Mouse (Mus musculus) MEL (cell line): ENCODE data around the gene Grn. TPM values are rescaled to one million over a fixed set of nuclear protein-coding genes. Genes with fewer than 3 reads are reported as not detected.

Source experiments
- DNase-seq: peaks from one replicate; pipeline ENCODE4 v3.0.0; 2011; ENCODE audit warnings: low read depth, low spot score
- H3K27ac ChIP-seq: 2 replicates; pipeline ENCODE4 v1.5.1; 2012; ENCODE audit warnings: low read depth, mild to moderate bottlenecking, control low read depth, low read length, moderate library complexity; ENCODE audit not compliant: control insufficient read depth
- H3K27me3 ChIP-seq, 2 experiments: fragments of 150-350 bp in 1 of 2; sonication (generic) in 1 of 2; 2 replicates each; pipeline ENCODE4 v1.6.1; 2012; ENCODE audit warnings: low read length in 2 of 2, mild to moderate bottlenecking in 2 of 2, improper control_type of control experiment in 1 of 2, moderate library complexity in 1 of 2; ENCODE audit not compliant: insufficient read depth in 2 of 2, control insufficient read depth in 1 of 2
- H3K36me3 ChIP-seq, 2 experiments: 2 replicates each; pipeline ENCODE4 v1.6.1; 2012 to 2014; ENCODE audit warnings: low read length in 2 of 2, improper control_type of control experiment in 1 of 2, inconsistent platforms in 1 of 2, mild to moderate bottlenecking in 1 of 2; ENCODE audit not compliant: insufficient read depth in 2 of 2, control insufficient read depth in 1 of 2
- H3K4me1 ChIP-seq, 2 experiments: fragments of 150-350 bp in 1 of 2; sonication (generic) in 1 of 2; 2 replicates each; pipeline ENCODE4 v1.6.1; 2012; ENCODE audit warnings: low read length in 2 of 2, improper control_type of control experiment in 1 of 2, mild to moderate bottlenecking in 1 of 2; ENCODE audit not compliant: insufficient read depth in 2 of 2, control insufficient read depth in 1 of 2
- H3K4me3 ChIP-seq, 2 experiments: fragments of 150-350 bp in 1 of 2; sonication (generic) in 1 of 2; 2 replicates each; pipeline ENCODE4 v1.5.1; 2012; ENCODE audit warnings: low read depth in 2 of 2, low read length in 2 of 2, mild to moderate bottlenecking in 2 of 2, moderate library complexity in 2 of 2, control low read depth in 1 of 2, improper control_type of control experiment in 1 of 2; ENCODE audit not compliant: control insufficient read depth in 1 of 2, insufficient read depth in 1 of 2
- H3K79me2 ChIP-seq: 2 replicates; pipeline ENCODE4 v1.6.1; 2012; ENCODE audit warnings: mild to moderate bottlenecking, low read length, moderate library complexity; ENCODE audit not compliant: control insufficient read depth, poor library complexity, insufficient read depth
- H3K9ac ChIP-seq: 2 replicates; pipeline ENCODE4 v1.6.1; 2012; ENCODE audit warnings: low read depth, mild to moderate bottlenecking, control low read depth, low read length, moderate library complexity; ENCODE audit not compliant: control insufficient read depth, poor library complexity, severe bottlenecking
- H3K9me3 ChIP-seq: fragments of 150-350 bp; sonication (generic); replicated peaks from 2 replicates; pipeline ENCODE4 v1.6.1; 2012; ENCODE audit warnings: mild to moderate bottlenecking, low read length, improper control_type of control experiment, moderate library complexity; ENCODE audit not compliant: insufficient read depth
- E2F4 ChIP-seq: IDR thresholded peaks from 2 replicates; pipeline ENCODE4 v1.6.1; 2011; ENCODE audit warnings: low read depth, low read length, improper control_type of control experiment, borderline replicate concordance
- EP300 ChIP-seq, 2 experiments: IDR thresholded peaks; 2 replicates each; pipeline ENCODE4 v1.6.1; 2011; ENCODE audit warnings: improper control_type of control experiment in 2 of 2, low read length in 2 of 2, low read depth in 1 of 2, mild to moderate bottlenecking in 1 of 2
- ETS1 ChIP-seq: IDR thresholded peaks from 2 replicates; pipeline ENCODE4 v1.6.1; 2012; ENCODE audit warnings: low read depth, mild to moderate bottlenecking, inconsistent platforms, low read length, improper control_type of control experiment, moderate library complexity
- HCFC1 ChIP-seq: IDR thresholded peaks from 2 replicates; pipeline ENCODE4 v1.6.1; 2012; ENCODE audit warnings: low read depth, mild to moderate bottlenecking, inconsistent platforms, low read length, improper control_type of control experiment, moderate library complexity
- JUND ChIP-seq: IDR thresholded peaks from 2 replicates; pipeline ENCODE4 v1.6.1; 2011; ENCODE audit warnings: low read depth, mild to moderate bottlenecking, improper control_type of control experiment, low read length
- KAT2A ChIP-seq: conservative IDR thresholded peaks from 2 replicates; pipeline ENCODE4 v1.6.1; 2012; ENCODE audit warnings: low read depth, low read length, improper control_type of control experiment, inconsistent platforms
- MAX ChIP-seq: IDR thresholded peaks from 2 replicates; pipeline ENCODE4 v1.6.1; 2011; ENCODE audit warnings: low read length, improper control_type of control experiment
- MAZ ChIP-seq: IDR thresholded peaks from 2 replicates; pipeline ENCODE4 v1.6.1; 2012; ENCODE audit warnings: low read depth, mild to moderate bottlenecking, inconsistent platforms, low read length, improper control_type of control experiment
- MXI1 ChIP-seq: IDR thresholded peaks from 2 replicates; pipeline ENCODE4 v1.6.1; 2011; ENCODE audit warnings: mild to moderate bottlenecking, low read depth, low read length, improper control_type of control experiment
- POLR2A ChIP-seq, 2 experiments: IDR thresholded peaks; 2 replicates each; pipeline ENCODE4 v1.6.1; 2011 to 2012; ENCODE audit warnings: low read length in 2 of 2, mild to moderate bottlenecking in 2 of 2, control low read depth in 1 of 2, improper control_type of control experiment in 1 of 2, low read depth in 1 of 2, moderate library complexity in 1 of 2; ENCODE audit not compliant: control insufficient read depth in 1 of 2, insufficient read depth in 1 of 2, poor library complexity in 1 of 2
- POLR2AphosphoS2 ChIP-seq: IDR thresholded peaks from 2 replicates; pipeline ENCODE4 v1.6.1; 2011; ENCODE audit warnings: low read length, improper control_type of control experiment
- RAD21 ChIP-seq: IDR thresholded peaks from 2 replicates; pipeline ENCODE4 v1.6.1; 2011; ENCODE audit warnings: mild to moderate bottlenecking, low read depth, low read length, improper control_type of control experiment
- RCOR1 ChIP-seq: IDR thresholded peaks from 2 replicates; pipeline ENCODE4 v1.6.1; 2012; ENCODE audit warnings: low read depth, mild to moderate bottlenecking, inconsistent platforms, low read length, improper control_type of control experiment
- SIN3A ChIP-seq: IDR thresholded peaks from 2 replicates; pipeline ENCODE4 v1.6.1; 2012; ENCODE audit warnings: low read length, improper control_type of control experiment, inconsistent platforms
- SMC3 ChIP-seq: IDR thresholded peaks from 2 replicates; pipeline ENCODE4 v1.6.1; 2011; ENCODE audit warnings: low read depth, low read length, improper control_type of control experiment
- TBP ChIP-seq: IDR thresholded peaks from 2 replicates; pipeline ENCODE4 v1.8.0; 2011; ENCODE audit warnings: low read depth, low read length, improper control_type of control experiment
- TCF12 ChIP-seq: IDR thresholded peaks from 2 replicates; pipeline ENCODE4 v1.6.1; 2014; ENCODE audit warnings: low read depth, mild to moderate bottlenecking, inconsistent platforms, low read length, improper control_type of control experiment, moderate library complexity
- USF1 ChIP-seq: IDR thresholded peaks from 2 replicates; pipeline ENCODE4 v1.6.1; 2014; ENCODE audit warnings: low read depth, mild to moderate bottlenecking, inconsistent platforms, low read length, improper control_type of control experiment, moderate library complexity
- ZC3H11A ChIP-seq: IDR thresholded peaks from 2 replicates; pipeline ENCODE4 v1.6.1; 2012; ENCODE audit warnings: low read depth, mild to moderate bottlenecking, inconsistent platforms, low read length, improper control_type of control experiment
- polyA plus RNA-seq, 2 experiments: library from polyadenylated mRNA; stranded (reverse) in 1 of 2; unstranded in 1 of 2; fragments of >175 nt in 1 of 2; fragments of >200 nt in 1 of 2; gene quantifications; 2 replicates each; pipeline versions ENCODE4 v1.2.1 to v1.2.4; 2012; ENCODE audit warnings: low replicate concordance in 2 of 2, low read depth in 1 of 2; ENCODE audit not compliant: insufficient read length in 2 of 2, insufficient read depth in 1 of 2, missing spikeins in 1 of 2
- total RNA-seq: library from RNA; depleted of rRNA; stranded (reverse); fragments of 300-350 nt; gene quantifications from 2 replicates; pipeline ENCODE4 v1.2.3, GENCODE M21; 2012

The Grn gene
- total and polyA plus RNA-seq, 3 experiments: 14.7 to 42.1 TPM; not detected in 1

DNA sequence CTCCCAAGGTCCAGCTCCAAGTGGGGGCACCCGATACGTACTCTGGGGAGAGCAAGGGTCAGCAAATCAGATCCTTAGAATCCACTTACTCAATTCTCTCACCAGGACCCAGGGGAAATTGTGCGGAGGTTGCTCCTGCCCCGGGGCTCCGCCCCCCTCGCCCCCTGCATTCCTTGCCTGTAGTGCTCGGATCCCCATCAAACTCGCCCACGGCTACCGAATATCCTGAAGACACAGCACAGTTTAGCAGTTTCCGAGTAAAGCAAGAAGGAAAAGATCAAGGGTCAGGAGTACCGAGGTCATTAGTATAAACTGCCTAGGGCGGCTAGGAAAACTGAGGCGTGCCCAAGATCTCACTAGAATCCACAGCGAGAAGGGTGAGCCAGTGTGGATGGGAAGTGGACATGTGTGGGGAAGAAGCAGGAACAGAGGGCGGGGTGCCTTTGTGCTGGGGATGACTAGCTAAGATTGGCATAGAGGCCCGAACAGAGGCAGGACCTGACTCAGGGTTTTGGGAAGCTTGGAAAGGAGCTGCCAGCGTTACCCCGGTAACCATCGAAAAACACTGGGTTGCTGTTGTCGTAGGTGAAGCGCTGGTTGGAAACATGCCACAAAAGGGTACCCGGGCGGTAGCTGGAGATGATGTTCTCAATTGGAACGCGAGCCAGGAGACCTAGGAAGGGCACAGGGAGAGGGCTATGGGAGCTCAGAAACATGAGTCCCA lies 35.8 kb downstream of the Grn start:
- Histone ChIP-seq H3K4me3 (no peak overlapping the region), H3K27me3 (no peaks in the 10 kb centered on the region), H3K36me3 (peaks cover 0 to 41% of the 10 kb centered on the region in 2 experiments; a peak in 2 of 4 replicates), H3K4me1 (peaks cover 25 to 51% of the 10 kb centered on the region in 2 experiments), H3K27ac (no peak overlapping the region), H3K79me2 (no peaks in the 10 kb centered on the region), H3K9me3 (no peaks in the 10 kb centered on the region), H3K9ac (no peak overlapping the region)
- no peak for DNase-seq
- TF ChIP-seq RAD21 (no peak), KAT2A (no peak), RCOR1 (no peak), POLR2AphosphoS2 (no peak), TCF12 (no peak), SIN3A (no peak)

DNA sequence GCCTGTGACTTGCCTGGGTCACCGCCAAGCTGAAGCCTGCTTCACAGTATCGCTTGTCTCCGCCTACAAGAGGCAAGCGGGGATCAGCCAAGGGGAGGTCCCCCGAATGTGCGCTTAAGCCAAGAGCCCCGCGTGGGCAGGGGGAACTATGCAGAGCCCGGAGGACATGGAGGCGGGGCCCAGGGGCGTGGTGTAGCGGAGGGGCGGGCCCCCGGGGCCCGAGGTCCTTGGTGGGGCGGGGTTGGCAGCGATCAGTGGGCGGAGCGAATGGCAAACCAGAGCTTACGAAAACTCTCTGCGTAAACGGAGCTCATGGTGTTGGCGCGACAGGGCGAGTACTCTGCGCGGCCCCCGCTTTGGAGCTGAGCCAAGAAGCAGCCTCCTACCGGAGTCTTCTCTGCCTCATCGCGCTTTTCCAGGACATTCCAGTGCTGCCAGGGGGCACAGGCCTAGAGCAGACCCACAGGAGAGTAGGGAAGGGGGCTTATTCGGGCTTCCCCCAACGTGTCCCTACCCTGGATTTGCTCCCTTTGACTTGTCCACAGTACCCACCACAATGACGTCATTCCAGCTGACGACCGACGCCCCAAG lies 37.0 kb downstream of the Grn start:
- Histone ChIP-seq H3K36me3 (peaks cover 0 to 41% of the 10 kb centered on the region in 2 experiments; a peak in 2 of 4 replicates), H3K27ac (peak overlapping the region; percentile 56), H3K4me3 (peak overlapping the region; percentile 54 to 74), H3K79me2 (no peaks in the 10 kb centered on the region), H3K4me1 (peaks cover 25 to 51% of the 10 kb centered on the region in 2 experiments), H3K27me3 (no peaks in the 10 kb centered on the region), H3K9me3 (no peaks in the 10 kb centered on the region), H3K9ac (peak overlapping the region; percentile 65)
- TF ChIP-seq SIN3A: peak; percentile 70
- TF ChIP-seq TCF12: no peak
- TF ChIP-seq EP300 (IDR thresholded peaks at IDR 0.05; ENCODE audit: low read depth in 1 of 2, low read length in 2 of 2): no peak
- TF ChIP-seq MAX: peak; percentile 45; the same call in 1 of the 2 replicates
- TF ChIP-seq POLR2AphosphoS2: 0 out of 2 replicates have a peak, but pooled peaks have one; percentile 49
- TF ChIP-seq HCFC1: no peak
- TF ChIP-seq TBP: peak; percentile 56; the same call in 1 of the 2 replicates
- no peak for TF ChIP-seq SMC3
- TF ChIP-seq USF1: 0 out of 2 replicates have a peak, but pooled peaks have one; percentile 11
- TF ChIP-seq RCOR1: 0 out of 2 replicates have a peak, but pooled peaks have one; percentile 17
- TF ChIP-seq KAT2A: no peak
- TF ChIP-seq MAZ: peak; percentile 95
- no peak for TF ChIP-seq ZC3H11A
- TF ChIP-seq POLR2A (IDR thresholded peaks at IDR 0.05; ENCODE audit: control insufficient read depth in 1 of 2, insufficient read depth in 1 of 2, low read depth in 1 of 2, low read length in 2 of 2, poor library complexity in 1 of 2): peak in 1 of 2 experiments; percentile 57; a peak in 1 of 4 replicates
- peak; percentile 61 for TF ChIP-seq ETS1
- no peak for TF ChIP-seq JUND
- 0 out of 2 replicates have a peak, but pooled peaks have one; percentile 58 for TF ChIP-seq MXI1
- peak; percentile 45; the same call in 1 of the 2 replicates for TF ChIP-seq E2F4
- DNase-seq: peak; percentile 99
